Mouse (Mus musculus): ENCODE measurements around the gene Pptc7.
A peak's percentile ranks its signal among the peaks of the same experiment; 100 is the strongest.

The Pptc7 gene

DNA sequence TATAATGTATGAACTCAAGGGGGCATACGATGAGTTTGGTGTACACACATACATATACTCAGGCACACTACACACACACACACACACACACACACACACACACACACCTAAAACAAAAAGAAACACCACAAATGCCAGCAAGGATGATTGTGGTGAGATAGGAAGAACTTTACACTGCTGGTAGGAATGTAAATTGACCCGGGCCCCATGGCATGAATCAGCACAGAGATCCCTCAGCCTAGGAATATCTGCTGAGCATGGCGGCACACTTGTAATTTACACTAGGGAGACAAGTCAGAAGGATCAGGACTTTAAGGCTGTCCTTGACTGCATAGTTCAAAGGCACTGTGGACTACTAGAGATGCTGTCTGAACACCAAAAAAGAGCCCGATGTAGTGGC lies 46.1 kb downstream of the Pptc7 start:
- no peak for DNase-seq (ENCODE audit: low spot score)

DNA sequence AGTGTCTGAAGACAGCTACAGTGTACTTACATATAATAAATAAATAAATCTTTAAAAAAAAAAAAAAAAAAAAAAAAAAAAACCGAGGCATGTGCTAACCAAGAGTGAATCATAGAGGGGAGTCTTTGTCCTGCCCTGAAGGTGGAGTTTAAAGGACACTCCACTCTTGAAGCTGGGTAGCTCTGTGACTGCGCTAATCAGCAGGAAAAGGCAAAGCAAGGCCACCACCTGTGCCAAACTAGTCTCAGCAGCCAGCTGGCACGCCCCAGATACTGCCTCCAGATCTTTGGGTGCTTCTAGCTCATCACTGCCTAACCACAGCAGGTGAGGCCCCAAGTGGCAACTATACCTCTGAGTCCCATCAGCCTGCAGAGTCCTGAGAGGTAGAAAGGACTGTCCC lies 50.5 kb downstream of the Pptc7 start:
- no peak for DNase-seq (ENCODE audit: low spot score)

DNA sequence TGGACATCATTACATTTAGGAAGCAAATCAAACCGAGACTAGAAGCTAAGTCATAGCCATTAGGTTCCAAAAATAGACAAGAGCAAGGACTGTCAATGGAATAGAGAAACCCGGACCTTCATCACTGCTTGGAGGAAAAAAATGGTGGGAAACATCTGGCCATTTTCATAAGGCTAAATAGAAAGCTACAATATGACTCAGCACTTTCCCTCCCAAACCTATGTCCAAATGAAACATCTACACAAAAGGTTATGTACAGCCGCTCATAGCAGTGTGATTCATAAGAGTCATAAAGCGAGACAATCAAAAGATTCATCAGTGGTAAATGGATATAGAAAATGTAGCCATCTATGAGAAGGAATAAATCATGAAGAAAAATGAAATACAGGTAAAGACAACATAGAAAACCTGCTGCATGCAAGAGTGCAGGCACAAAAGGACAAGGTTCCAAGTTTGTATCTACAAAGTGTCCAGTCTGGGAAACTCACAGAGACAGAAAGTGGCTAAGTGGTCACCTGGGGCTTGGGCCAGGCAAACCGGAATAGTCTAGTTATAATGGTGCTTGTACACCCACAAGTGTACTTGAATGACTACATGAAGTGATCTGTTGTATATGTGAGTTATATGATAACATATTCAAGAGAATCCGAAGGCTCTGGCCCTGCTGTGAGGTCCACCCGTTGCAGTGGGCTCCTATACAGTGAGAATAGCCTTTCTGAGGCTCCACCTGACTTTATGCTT lies 52.6 kb downstream of the Pptc7 start:
- DNase-seq (ENCODE audit: low spot score), result no peak

DNA sequence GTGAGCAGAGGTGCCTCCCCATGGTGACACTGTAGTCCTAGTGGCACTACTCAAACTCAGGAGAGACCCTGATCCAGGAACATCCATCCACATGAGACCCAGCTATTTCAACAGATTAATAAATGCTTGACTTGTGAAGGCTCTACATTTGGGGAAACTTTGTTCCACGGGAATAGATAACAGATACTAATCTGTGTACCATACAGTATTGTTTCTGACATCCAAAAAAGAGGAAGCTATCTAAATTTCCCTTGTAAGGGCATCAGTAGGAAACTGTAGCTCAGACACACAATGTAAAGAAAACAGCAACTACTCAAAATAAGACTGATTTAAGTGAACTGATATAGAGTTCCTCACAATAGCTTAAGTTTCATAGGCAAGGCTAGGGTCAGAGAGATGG lies 58.7 kb downstream of the Pptc7 start:
- no peak for DNase-seq (ENCODE audit: low spot score)

DNA sequence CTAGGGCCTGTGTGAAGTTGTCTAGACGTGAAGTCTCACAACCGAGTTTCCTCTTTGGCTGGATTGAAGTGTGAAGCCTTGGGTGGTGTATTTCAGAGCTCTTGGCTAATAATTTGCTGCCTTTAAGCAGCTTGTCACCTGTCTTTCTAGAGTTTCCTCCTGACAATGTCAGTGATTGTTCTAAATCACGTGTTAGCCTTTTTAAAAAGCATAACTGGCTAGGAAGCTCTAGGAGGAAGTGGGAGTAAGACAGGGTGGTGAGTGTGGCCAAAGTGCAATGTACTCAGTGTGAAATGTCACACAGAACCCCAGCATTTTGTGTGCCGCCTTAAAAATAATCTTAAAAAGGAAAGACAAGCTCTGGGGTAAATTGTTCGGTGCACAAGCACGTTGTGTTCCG lies 59.6 kb downstream of the Pptc7 start:
- DNase-seq (ENCODE audit: low spot score), result no peak

DNA sequence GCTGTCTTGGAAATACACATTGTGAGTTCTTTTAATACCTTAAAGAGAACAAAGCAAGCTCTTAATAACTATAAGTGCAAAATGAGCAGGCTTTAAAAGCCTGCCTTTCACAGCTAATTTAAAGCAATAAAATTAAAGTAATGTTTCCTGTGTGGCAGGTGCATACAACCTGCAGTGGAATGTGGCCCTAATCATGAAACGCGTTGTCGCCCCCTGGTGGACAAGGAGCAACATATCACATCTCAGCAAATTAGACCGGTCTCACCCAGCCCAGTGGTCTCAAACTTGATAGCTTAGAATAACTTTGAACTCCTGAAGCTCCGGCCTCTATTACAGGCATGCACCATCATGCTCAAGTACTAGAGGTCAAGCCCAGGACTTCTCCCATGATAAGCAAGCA lies 60.1 kb downstream of the Pptc7 start:
- peak; percentile 73 for DNase-seq (ENCODE audit: low spot score)

DNA sequence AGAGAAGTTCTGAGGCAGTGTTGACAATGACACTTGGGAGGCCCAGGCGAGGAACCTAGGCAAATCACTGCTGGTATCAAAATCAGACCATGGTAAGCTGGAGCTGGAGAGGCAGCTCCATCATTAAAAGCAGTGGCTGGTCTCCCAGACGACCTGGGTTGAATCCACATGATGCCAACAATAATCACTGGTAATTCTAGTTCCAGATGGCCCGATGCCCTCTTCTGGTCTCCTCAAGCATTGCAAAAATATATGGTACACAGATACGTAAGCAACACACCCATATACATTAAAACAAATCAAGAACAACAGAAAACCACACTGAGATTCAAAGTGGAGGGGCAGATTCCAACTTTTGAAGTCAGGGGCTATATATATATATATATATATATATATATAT lies 61.6 kb downstream of the Pptc7 start:
- DNase-seq (ENCODE audit: low spot score), result no peak

DNA sequence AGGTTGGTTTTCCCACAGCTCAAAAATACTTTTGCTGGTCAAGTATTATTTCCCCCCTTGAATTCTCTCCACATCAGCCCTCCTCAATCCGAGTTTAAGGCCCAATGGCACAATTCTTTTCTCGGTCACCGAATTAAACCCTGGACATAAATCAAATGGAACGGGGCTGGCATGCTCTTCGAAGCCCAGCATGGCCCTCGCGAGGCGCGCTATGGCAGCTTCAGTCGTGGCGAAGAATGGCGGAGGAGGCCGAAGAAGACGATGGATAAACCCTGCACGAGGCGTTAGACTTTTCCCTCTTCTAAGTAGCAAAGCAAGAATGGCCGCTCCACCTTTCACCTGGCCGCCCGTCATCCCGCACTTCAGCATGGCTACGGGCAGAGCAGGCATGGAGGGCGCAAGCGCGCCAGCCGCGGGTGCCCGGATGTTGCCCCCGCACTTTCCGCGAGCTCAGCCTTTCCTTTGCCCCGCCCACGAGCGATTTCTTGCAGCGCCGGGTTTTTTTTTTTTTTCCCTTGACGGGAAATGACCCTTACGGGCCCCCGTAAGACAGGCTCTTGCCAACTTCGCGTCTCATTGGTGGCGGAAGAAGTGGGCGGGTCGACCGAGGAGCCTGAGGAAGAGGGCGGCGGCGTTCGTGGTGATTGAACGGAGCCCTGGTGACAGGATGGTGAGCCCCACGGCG lies 69.8 kb downstream of the Pptc7 start, which contains the start of the genes Rad9b and Vps29:
TSS of gene Rad9b (minus strand) at position 427 of the 685 bp plus-strand sequence.
TSS of gene Vps29 (plus strand) at position 563 of the 685 bp plus-strand sequence.
- DNase-seq (ENCODE audit: low spot score), result peak; percentile 97

DNA sequence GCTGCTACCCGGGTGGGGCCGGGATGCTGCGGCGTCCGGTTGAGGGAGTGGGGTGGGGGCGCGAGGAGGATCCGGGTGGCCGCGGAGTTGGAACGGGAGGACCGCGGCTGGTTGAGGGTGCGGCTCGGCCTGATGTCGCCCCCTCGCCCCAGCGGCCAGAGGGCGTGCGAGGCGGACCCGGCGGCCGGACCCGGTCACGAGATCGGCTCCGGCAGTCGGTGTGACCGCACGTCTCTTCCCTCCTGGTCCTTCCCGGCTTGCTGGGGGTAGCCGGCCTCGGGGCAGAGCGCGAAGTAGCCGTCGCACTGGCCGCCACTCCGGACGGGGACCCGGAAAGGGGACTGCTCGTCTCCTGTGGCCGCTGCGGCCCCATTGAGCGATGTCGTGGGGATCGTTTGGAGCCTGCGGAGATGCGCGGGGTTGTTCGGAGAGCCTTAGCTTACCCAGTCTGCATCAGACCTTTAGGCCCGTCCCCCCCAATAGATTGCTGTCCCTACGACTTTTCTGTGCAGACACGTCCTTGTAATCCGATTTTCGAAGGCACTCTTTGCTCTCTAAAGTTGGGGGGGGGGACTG lies 70.4 kb downstream of the Pptc7 start:
- no peak for DNase-seq (ENCODE audit: low spot score)

DNA sequence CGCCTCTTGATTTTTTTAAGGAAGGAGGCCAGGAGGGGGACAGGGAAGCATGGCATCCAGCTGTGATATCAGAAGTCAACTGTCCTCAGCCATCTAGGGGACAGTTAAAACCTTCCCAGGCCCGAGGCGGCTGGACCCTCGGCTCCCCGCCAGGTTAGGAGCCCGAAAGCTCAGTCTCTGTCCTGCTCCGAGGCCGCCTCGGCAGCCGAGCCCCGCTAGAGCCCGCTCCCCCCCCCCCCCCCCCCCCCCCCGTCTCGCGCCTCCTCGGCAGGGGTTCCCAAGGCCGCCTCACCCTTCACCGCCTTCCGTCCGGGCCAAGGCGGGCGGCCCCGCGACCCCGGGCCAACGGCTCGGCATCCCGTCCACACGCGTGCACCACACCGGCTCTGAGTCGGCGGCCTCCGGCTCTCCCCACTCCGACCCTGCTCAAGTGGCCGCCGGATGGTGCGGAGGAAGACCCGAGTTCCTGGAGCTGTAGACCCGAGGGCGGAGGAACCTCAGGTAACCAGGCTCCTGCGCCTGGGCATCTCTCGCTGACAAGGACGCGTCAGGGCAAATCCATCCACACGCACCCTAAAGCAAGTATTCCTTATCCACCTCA lies 87.5 kb downstream of the Pptc7 start, which contains the start of gene Gpn3:
TSS of gene Gpn3 (plus strand) at position 286 of the 601 bp plus-strand sequence.
- DNase-seq (ENCODE audit: low spot score), result no peak

DNA sequence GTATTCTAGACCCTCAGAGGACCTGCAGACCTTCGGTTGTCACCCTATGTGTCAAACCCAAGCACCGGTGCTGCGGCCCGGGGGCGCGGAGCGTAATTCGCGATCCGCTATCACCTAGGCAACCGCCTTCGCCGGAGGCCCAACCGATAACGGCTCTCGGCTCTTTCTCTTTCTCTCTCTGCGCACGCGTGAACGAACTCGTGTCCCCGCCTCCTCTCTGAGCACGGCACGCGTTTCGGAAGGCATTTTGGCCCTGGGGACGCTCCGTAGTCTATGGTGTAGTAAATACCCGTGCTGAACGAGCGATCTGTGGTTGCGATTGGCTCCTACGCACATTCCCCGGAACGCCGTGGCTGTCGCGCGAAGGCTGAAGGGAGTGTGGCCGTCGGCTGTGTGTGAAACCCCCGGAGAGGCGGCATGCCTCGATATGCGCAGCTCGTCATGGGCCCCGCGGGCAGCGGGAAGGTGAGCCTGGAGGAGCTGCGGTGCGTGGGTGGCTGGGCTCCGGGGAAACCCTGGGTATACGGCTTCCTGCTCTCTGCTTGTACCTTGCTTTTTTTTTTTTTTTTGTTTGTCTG lies 88.1 kb downstream of the Pptc7 start, which contains the start of gene Fam216a:
TSS of gene Fam216a (minus strand) at position 173 of the 578 bp plus-strand sequence.
- DNase-seq (ENCODE audit: low spot score), result peak; percentile 99

DNA sequence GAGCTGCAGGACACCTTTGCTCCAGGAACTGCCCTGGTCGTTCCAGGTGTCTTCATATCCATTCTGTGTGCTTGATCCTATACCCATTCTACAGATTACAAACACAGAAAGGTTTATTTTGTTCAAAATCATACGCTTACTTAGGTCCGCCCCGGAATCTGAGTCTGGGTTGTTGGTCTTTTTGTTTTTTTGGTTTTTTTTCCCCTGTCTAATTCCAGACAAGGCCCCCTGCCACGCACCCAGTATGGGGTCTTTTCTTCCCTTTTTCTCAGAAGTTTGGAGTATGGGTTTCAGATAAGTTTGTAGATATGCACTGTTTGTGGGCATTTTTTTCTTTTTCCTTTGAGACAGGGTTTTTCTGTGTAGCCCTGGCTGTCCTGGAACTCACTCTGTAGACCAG lies 88.7 kb downstream of the Pptc7 start:
- no peak for DNase-seq (ENCODE audit: low spot score)
